ENCODE assay signal across 8 mouse cellular contexts in genomic region chr6:65144621-65145205, GRCm38 (mm10). TPM values are rescaled to one million over a fixed set of nuclear protein-coding genes. Genes with fewer than 3 reads are reported as not detected.
DNase-seq lines count a peak whose midpoint lies in the region.

Gene Hpgds, minus strand, starts transcription at chr6:65144908.

- intact Hi-C loops in gastrocnemius, postnatal 14 days (cut with DNase I; ENCODE audit: low total_unique reads): no loop called here

- peak; percentile 5 for DNase-seq in heart, adult 8-10 months (ENCODE audit: low spot score)
- DNase-seq in heart, postnatal 4 days: no peak
- peak; percentile 39 for DNase-seq in embryo, embryonic 10.5 days (ENCODE audit: low spot score)
- DNase-seq in kidney, postnatal 36 days: peak; percentile 12
- peak; percentile 58 to 63 for DNase-seq in monocyte, adult 2 months (ENCODE audit: low read depth in 1 of 2, low spot score in 2 of 2)
- DNase-seq in thymus, postnatal 25 days: peak; percentile 54
- DNase-seq in gastrocnemius, postnatal 14 days: no peak
- DNase-seq in cerebellum, postnatal 10 days: no peak

RNA-seq across cellular contexts. Expression of gene Hpgds, which starts in this region (rescaled TPM):
- 1 to 10 TPM in 3 of 4 experiments, under 1 TPM in 1; 0.54 to 2.3 (median 1.3) TPM for total RNA-seq in heart, adult 8-10 months (2022)
- 1 to 10 TPM; 1.0 to 1.1 TPM for total RNA-seq in heart, postnatal 4 days (2021)
- total RNA-seq in gastrocnemius, postnatal 14 days (2021): 1 to 10 TPM in 1 of 2 experiments, under 1 TPM in 1; 0.78 to 1.1 TPM

Comparison
In these comparisons a context has a peak if more than half of its experiments do, and no peak if none do; other contexts are left out.
1. DNase-seq: peak in heart, adult 8-10 months (single experiment), embryo, embryonic 10.5 days (single experiment), kidney, postnatal 36 days (2 of 2), monocyte, adult 2 months (2 of 2) and thymus, postnatal 25 days (single experiment); none in heart, postnatal 4 days (single experiment), gastrocnemius, postnatal 14 days (single experiment) and cerebellum, postnatal 10 days (0 of 2).